Mouse (Mus musculus): Measurements from ENCODE around the gene Gtf3c1. TPM values are rescaled to one million over a fixed set of nuclear protein-coding genes. Genes with fewer than 3 reads are reported as not detected.

Gtf3c1 gene
- 51.0 and 52.0 TPM in 2 replicates for polyA plus RNA-seq (2016; fragmentation: Nextera tagmentation; extraction: Ambion mirVana)

DNA sequence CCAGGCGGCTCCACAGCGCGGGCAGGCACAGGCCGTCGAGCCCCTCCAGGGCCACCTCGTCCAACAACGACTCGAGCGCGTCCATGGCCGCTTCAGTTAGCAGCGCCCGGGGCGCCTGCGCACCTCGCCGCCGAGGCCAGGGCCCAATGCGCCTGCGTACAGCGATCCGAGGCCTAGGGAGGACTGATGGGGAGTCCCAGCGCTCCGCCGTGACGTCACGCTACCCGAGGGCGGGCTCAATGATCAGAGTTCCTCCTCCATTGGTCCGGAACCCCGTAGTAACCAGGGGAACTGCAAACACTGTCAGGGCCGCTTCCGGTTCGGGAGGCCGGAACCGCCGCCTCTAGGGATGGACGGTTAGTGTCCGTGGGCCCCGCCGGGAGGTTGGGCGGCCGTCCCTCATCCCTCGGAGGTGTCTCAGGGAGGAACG, at the start of gene Gtf3c1, which contains the start of gene D430042O09Rik:
Gene Gtf3c1, minus strand, starts transcription at position 188 of the 430 bp plus-strand sequence.
Gene D430042O09Rik, plus strand, starts transcription at position 296 of the 430 bp plus-strand sequence.
- ATAC-seq (ENCODE audit: low FRiP score) = peak; percentile 98
- 0% methylated on average over 45 of the region's 45 CpGs for WGBS
- Histone ChIP-seq H3K27ac (peak within 1 kb of the TSS; percentile 87), H3K4me3 (peak within 1 kb of the TSS; percentile 85), H3K9me3 (replicated peaks) (no peaks in the 10 kb centered on the region), H3K4me1 (peaks cover 29% of the 10 kb centered on the region), H3K36me3 (peaks cover 14% of the 10 kb centered on the region), H3K27me3 (no peaks in the 10 kb centered on the region), H3K4me2 (replicated peaks) (peak within 1 kb of the TSS; percentile 80), H3K9ac (peak within 1 kb of the TSS; percentile 91)

DNA sequence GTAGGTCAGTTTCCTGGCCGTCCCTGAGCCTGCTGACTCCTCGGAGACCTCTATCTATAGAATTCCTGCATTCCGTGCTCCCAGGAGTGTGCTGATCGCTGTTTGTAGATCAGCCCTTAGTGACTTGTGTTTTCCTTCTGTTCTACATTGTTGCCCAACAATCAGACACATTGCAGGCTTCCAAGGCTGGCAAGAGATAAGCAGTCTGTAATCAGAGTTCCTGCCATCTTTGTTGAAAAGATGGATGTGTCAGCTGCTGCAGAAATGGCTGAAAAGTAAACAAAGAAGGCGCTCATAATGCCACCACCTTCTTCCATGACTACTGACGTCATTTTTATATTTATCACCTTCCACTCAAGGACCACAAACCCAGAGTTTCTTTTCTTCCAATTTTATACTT, 49.2 kb upstream of the Gtf3c1 start:
- H3K4me1 ChIP-seq = no peaks in the 10 kb centered on the region
- H3K9me3 ChIP-seq (replicated peaks) = no peaks in the 10 kb centered on the region
- H3K4me2 ChIP-seq (replicated peaks) = no peak overlapping the region
- no peaks in the 10 kb centered on the region for H3K27me3 ChIP-seq
- 76% methylated on average over 6 of the region's 6 CpGs for WGBS
- H3K9ac ChIP-seq = no peak overlapping the region
- H3K4me3 ChIP-seq = no peak overlapping the region
- H3K27ac ChIP-seq = no peak overlapping the region
- 0 out of 2 replicates have a peak, but pooled peaks cover 5% of the 10 kb centered on the region for H3K36me3 ChIP-seq
- no peak for ATAC-seq (ENCODE audit: low FRiP score)

DNA sequence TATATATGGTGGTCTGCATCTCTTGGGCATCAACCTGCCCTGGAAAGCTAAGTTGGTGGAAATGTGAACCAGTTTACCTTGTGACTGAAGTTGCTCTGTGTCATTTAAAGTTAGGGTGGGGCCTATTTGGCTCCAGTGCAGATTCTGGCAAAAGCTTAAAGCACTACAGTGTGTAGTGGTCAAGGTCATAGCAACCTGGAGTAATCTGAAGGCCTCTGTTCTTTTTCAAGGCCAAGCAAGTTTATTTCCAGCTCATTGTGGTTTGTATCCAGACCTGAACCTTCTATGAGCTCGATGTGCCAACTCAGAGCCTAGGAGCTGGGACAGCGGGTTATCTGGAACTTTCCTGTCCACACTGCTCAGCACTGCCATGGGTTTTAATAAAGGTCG, 45.7 kb upstream of the Gtf3c1 start:
- Histone ChIP-seq H3K27ac (no peak overlapping the region), H3K36me3 (no peaks in the 10 kb centered on the region), H3K9me3 (replicated peaks) (no peaks in the 10 kb centered on the region), H3K9ac (no peak overlapping the region), H3K27me3 (no peaks in the 10 kb centered on the region), H3K4me3 (no peak overlapping the region), H3K4me1 (no peaks in the 10 kb centered on the region), H3K4me2 (replicated peaks) (no peak overlapping the region)
- WGBS = 93% methylated on average over 3 of the region's 3 CpGs
- ATAC-seq (ENCODE audit: low FRiP score) = no peak

DNA sequence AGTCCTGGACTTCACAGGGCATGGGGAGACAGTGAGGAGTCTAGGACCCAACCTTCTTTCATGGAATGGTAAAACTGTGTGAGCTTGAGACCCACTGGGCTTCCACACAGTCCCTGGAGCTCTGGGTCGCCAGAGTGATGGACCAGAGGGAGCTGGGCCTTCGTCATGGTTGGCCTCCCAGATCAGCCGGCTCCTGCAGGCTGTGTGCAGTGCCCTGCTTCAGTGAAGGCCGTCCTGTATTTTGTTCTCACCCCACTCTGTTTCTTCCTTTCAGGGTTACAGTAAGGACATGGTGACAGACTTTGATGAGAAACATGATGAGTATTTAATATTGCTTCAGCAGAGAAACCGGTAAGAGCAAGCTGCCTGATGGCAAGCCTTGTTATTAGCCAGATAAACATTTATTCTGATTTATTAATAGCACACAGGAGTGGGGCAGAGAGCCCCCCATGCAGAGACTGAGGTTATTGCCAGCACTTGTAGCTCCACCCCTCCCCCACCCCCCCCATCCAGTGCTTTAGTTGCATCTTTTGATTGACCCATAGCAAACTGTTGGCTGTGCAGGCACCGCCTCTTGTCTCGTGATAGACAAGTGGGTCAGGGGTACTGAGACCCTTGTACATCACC, 45.2 kb upstream of the Gtf3c1 start:
- H3K4me2 ChIP-seq (replicated peaks) = no peak overlapping the region
- WGBS = 84% methylated on average over 7 of the region's 7 CpGs

DNA sequence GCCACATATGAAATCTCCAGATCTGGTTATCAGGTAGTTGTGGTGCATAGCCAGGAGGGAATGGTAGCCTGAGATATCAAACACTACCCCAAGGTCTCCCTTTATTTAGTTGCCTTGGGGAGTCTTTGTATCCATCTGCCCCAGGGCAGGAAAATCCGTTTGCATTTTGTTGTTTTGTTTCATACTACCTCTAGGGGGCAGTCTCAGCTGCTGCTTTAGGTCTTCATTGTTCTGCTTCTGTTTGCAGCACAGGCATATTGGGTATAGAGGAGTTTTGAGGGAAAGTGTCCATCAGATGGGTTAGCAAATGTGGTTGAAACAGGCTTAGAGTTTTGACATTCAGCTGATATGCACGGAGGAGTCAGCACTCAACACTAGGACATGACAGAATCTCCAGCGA, 40.6 kb upstream of the Gtf3c1 start:
- Histone ChIP-seq H3K9me3 (replicated peaks) (no peaks in the 10 kb centered on the region), H3K4me2 (replicated peaks) (no peak overlapping the region), H3K27ac (no peak overlapping the region), H3K4me3 (no peak overlapping the region), H3K9ac (no peak overlapping the region), H3K36me3 (no peaks in the 10 kb centered on the region), H3K27me3 (no peaks in the 10 kb centered on the region; the same call in 1 of the 2 replicates), H3K4me1 (no peaks in the 10 kb centered on the region)
- no peak for ATAC-seq (ENCODE audit: low FRiP score)
- 58% methylated on average over 3 of the region's 3 CpGs for WGBS

More for the DNA sequence above, 45.2 kb upstream of the Gtf3c1 start:
- no peak overlapping the region for H3K27ac ChIP-seq
- no peak overlapping the region for H3K9ac ChIP-seq
- H3K36me3 ChIP-seq = no peaks in the 10 kb centered on the region
- H3K4me3 ChIP-seq = no peak overlapping the region
- H3K9me3 ChIP-seq (replicated peaks) = no peaks in the 10 kb centered on the region
- no peak for ATAC-seq (ENCODE audit: low FRiP score)
- H3K27me3 ChIP-seq = no peaks in the 10 kb centered on the region
- H3K4me1 ChIP-seq = no peaks in the 10 kb centered on the region

DNA sequence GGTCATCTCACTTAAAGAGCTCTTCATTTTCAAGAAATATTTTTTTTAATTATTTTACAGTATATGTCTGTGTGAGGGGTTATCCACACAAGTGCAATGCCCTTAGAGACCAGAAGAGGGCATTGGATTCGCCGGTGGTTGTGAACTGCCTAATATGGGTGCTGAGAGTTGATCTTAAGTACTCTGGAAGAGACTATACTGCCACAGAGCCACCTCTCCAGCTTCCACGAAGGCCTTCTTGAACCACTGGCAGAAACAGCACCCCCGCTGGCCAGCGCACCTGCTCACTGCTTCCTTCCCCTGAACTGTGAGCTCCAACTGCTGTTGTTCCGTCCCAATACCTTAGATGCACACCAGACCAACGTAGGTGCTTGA, 39.7 kb upstream of the Gtf3c1 start:
- Histone ChIP-seq H3K27ac (no peak overlapping the region), H3K4me2 (replicated peaks) (no peak overlapping the region), H3K9me3 (replicated peaks) (no peaks in the 10 kb centered on the region), H3K4me1 (no peaks in the 10 kb centered on the region), H3K9ac (no peak overlapping the region), H3K27me3 (no peaks in the 10 kb centered on the region; the same call in 1 of the 2 replicates), H3K36me3 (no peaks in the 10 kb centered on the region), H3K4me3 (no peak overlapping the region)
- 52% methylated on average over 7 of the region's 7 CpGs for WGBS
- ATAC-seq (ENCODE audit: low FRiP score) = no peak

DNA sequence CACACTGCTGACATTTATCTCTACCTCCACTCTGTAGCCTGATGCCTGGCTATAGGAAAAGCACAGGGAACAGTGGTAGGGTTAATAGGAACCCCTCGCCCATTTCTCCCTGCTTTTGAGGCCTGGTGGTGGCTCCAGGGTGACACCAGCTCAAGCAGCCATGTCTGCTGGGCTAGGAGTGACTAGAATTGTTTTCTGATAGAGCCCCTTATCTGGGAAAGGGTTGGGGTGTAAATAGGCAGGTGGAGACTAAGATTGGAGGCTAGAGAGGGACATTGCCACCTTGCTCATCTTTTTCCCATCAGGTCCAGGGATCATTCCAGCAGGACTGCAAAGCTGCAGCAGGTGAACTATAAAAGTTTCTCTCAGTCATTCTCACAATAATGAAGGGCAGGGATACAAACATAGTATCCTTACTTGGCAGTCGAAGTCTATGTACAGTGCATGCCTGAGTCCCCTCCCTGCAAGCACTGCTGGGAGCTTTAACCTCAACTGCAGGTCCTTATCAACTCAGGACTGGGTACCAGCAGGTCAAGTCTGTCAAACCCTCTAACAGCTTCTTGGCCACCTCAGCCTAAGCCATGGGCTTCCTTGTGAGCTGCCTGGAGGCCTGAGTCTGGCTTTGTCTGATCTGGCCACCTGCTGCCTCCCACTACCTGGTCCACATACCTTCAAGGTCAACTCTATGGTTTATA, 39.2 kb upstream of the Gtf3c1 start:
- Histone ChIP-seq H3K27me3 (no peaks in the 10 kb centered on the region; the same call in 1 of the 2 replicates), H3K4me1 (no peaks in the 10 kb centered on the region), H3K4me2 (replicated peaks) (no peak overlapping the region), H3K9ac (no peak overlapping the region), H3K9me3 (replicated peaks) (no peaks in the 10 kb centered on the region), H3K36me3 (no peaks in the 10 kb centered on the region), H3K27ac (no peak overlapping the region), H3K4me3 (no peak overlapping the region)
- WGBS = 98% methylated on average over 2 of the region's 2 CpGs
- no peak for ATAC-seq (ENCODE audit: low FRiP score)

DNA sequence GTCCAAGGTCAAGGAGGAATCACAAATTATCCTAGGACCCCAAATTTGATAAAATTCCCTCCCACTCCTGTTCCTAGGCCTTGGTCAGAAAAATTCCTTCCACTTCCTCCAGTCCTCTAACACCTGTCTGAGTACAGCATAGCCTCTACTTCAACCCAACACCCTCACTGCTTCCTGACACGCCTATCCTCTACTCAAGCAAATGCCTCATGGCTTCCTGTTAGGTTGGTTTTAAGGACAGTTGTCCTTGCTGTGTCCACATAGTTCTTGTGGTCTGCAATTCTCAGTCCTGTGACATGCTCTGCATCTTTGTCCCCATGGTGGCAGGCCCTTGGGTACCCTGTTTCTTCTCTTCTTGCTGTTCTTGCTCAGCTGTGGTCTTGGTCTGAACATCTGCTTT, 37.2 kb upstream of the Gtf3c1 start:
- ATAC-seq (ENCODE audit: low FRiP score) = no peak
- peaks cover 2% of the 10 kb centered on the region; the same call in 1 of the 2 replicates for H3K4me1 ChIP-seq
- no peak overlapping the region for H3K27ac ChIP-seq
- no peak overlapping the region for H3K4me2 ChIP-seq (replicated peaks)
- H3K27me3 ChIP-seq = no peaks in the 10 kb centered on the region; the same call in 1 of the 2 replicates
- H3K9me3 ChIP-seq (replicated peaks) = no peaks in the 10 kb centered on the region
- no peak overlapping the region for H3K4me3 ChIP-seq
- H3K9ac ChIP-seq = no peak overlapping the region
- H3K36me3 ChIP-seq = no peaks in the 10 kb centered on the region
- 93% methylated on average over 1 of the region's 1 CpGs for WGBS

DNA sequence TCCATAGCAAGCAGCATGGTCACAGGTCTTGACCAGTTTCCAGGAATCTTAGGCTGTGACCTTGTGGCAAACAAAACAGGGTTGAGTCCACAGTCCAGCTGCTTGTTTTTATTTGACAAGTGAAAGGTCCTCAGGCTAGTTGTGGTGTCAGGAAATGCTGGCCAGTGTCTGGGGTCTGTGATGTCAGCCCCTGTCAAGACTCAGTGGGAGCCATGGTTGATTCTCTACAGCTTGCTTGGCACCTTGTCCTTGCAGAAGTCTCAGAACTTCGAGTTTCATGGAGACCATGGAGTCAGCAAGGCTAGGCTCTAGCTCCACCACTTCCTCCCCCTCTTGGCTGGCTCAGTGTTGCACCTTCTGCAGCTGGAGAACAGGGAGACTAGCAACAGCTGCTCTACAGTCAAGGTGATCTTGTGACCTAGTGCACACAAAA, 33.7 kb upstream of the Gtf3c1 start:
- Histone ChIP-seq H3K9me3 (replicated peaks) (no peaks in the 10 kb centered on the region), H3K36me3 (no peaks in the 10 kb centered on the region), H3K4me1 (peaks cover 2% of the 10 kb centered on the region; the same call in 1 of the 2 replicates), H3K9ac (no peak overlapping the region), H3K27ac (no peak overlapping the region), H3K27me3 (no peaks in the 10 kb centered on the region; the same call in 1 of the 2 replicates), H3K4me2 (replicated peaks) (no peak overlapping the region), H3K4me3 (no peak overlapping the region)
- no peak for ATAC-seq (ENCODE audit: low FRiP score)
- 69% methylated on average over 1 of the region's 1 CpGs for WGBS

DNA sequence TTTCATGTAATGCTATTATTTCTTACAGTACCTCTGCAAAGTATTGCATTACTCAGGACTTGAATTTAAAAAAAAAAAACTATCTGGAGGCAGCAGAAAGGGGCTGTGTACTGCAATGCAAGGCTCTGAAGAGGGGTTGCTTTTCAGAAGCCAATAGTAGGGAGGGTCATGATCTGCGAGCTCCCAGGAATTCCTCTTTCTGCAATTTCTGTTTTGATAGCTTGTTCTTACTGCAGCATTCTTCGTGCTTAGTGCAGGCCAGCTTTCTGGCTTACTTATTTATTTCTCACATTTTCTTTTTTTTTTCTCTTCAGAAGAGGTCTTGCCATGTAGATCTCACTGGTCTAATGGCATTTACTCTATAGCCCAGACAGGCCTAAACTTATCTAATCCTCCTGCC, 32.9 kb upstream of the Gtf3c1 start:
- H3K36me3 ChIP-seq = no peaks in the 10 kb centered on the region
- no peaks in the 10 kb centered on the region for H3K27me3 ChIP-seq
- H3K4me1 ChIP-seq = peaks cover 2% of the 10 kb centered on the region; the same call in 1 of the 2 replicates
- H3K27ac ChIP-seq = no peak overlapping the region
- H3K4me3 ChIP-seq = no peak overlapping the region
- H3K9me3 ChIP-seq (replicated peaks) = no peaks in the 10 kb centered on the region
- 84% methylated on average over 2 of the region's 2 CpGs for WGBS
- ATAC-seq (ENCODE audit: low FRiP score) = no peak
- no peak overlapping the region for H3K9ac ChIP-seq
- H3K4me2 ChIP-seq (replicated peaks) = no peak overlapping the region

DNA sequence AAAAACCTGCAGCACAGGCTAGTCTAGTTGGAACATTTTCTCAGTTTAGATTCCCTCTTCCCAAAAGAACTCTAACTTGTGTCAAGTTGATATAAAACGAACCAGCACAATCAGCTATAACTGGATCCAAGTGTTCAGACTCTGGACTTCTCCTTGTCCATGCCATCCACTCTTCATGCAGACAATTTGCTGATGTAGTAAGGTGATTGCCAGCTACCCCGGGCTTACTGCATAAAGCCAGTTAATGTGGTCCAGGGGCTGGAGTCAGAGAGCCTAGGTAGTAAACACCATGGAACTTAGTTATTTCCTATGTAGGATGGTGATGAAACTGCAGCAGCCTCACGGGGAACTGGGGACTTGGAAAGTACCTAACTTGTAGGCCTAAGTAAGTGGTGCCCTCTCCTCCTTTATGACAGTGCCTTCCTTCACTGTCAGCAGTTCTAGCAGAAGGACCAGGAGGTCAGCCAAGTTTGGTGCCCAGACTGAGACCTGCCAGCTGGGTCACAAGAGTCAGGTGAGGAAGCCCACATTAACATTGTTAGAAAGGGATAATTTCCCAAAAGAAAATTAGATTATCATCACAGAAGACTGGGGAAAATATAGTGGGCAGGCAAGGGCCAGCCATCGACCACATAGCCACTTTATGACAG, 28.9 kb upstream of the Gtf3c1 start:
- Histone ChIP-seq H3K4me3 (no peak overlapping the region), H3K27ac (no peak overlapping the region), H3K27me3 (no peaks in the 10 kb centered on the region), H3K9ac (no peak overlapping the region), H3K4me2 (replicated peaks) (no peak overlapping the region), H3K36me3 (no peaks in the 10 kb centered on the region), H3K4me1 (peaks cover 2% of the 10 kb centered on the region; the same call in 1 of the 2 replicates), H3K9me3 (replicated peaks) (no peaks in the 10 kb centered on the region)
- WGBS = 85% methylated on average over 4 of the region's 4 CpGs
- ATAC-seq (ENCODE audit: low FRiP score) = no peak

DNA sequence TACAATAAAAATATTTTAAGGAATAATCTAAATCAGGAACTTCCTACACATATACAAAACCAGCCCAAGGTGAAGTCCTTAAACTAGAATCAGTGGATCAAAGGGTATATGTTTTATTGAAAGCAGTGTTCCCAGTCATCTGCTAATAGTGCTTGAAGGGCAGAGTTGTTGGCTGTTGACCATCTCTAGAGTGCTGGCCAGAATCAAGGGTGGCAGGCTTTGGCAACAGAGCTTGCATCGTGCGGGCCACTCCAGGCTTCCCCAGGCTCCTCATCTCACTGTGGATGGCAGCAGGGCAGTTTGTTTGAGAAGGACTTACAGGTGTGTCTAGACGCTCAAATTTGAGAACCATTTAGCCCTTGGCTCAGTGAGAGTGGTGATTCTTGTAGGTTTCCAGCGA, 26.2 kb upstream of the Gtf3c1 start:
- Histone ChIP-seq H3K27ac (no peak overlapping the region), H3K27me3 (no peaks in the 10 kb centered on the region), H3K4me3 (no peak overlapping the region), H3K36me3 (no peaks in the 10 kb centered on the region), H3K4me2 (replicated peaks) (no peak overlapping the region), H3K9me3 (replicated peaks) (no peaks in the 10 kb centered on the region), H3K9ac (no peak overlapping the region), H3K4me1 (peaks cover 7% of the 10 kb centered on the region; the same call in 1 of the 2 replicates)
- WGBS = 91% methylated on average over 4 of the region's 4 CpGs
- no peak for ATAC-seq (ENCODE audit: low FRiP score)
